Mouse (Mus musculus) cerebellum, postnatal 10 days (tissue): Measurements from ENCODE around the gene Itpk1.

ENCODE experiments used
- DNase-seq, 2 experiments: peaks; one replicate each; pipeline ENCODE4 v3.0.0; 2021; ENCODE audit warnings: mixed read lengths in 2 of 2

Itpk1 gene

DNA sequence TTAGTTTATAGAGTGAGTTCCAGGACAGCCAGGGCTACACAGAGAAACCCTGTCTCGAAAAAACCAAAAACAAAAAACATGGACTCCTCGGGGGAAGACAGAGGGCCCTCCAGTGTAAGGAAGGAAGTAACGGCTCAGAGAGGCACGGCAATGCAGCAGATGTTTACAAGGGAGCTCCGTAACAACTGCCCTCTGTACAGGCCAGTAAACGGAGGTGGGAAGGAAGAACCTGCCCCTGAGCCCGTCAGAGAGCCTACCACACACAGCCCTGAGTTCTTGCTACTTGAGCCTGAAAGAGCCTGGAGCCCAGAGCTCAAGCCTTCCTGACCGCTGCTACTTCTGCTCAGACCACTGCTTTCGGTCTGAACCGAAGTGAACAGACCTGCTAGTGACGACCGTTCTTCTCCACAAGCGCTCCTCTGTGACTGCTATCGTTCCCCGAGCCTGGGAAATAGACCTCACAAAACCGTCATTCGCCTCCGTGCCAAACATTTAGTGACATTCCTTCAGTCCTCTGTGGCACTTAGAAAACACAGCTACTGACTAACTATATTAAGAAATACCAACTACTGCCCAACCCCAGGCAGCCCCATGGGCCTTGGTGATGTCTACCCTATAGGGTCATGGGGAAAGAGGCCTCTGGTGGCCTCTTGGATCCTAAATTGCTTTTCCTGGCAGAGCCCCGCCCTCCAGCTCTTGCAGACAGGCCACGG lies 8.6 kb upstream of the Itpk1 start:
- DNase-seq, result no peak

DNA sequence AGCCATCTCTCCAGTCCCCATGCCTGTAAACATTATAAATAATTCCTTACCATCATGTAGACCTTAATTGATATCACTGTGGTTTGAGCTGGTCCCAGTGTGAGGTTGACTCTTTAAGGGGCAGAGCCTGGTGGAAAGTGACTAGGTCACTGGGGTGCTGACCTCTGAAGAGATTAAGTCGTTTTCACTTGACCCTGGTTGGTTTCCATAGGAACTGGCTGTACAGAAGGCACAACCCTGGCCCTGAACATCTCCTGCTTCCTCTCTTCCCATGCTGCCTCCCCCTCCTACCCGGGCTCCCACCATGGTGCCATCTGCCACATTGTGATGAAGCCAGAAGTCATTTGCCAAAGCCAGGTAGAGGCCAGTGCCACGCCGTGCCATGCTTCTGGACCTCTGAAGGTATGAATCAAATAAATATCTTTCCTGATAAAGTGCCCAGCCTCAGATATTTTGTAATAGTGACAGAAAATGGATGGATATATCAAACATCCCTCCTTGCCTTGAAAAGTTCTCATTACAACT lies 6.2 kb upstream of the Itpk1 start:
- DNase-seq, result peak; percentile 69 to 82

DNA sequence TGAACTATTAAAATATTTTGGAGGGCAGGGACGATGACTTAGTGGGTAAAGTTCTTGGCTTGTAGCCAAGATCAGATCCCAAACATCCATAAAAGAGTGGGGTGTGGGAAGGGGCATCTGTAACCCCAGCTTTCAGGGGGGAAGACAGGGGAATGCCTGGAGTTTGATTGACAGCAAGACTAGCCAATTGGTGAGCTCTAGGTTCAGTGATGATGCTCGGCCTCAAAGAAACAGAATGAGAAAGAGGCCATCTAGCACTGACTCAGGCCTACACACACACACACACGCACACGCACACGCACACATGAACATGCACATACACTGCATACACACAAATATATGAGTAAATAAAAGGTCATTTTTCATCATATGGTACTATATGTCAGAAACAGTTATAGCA lies 5.2 kb upstream of the Itpk1 start:
- no peak for DNase-seq

DNA sequence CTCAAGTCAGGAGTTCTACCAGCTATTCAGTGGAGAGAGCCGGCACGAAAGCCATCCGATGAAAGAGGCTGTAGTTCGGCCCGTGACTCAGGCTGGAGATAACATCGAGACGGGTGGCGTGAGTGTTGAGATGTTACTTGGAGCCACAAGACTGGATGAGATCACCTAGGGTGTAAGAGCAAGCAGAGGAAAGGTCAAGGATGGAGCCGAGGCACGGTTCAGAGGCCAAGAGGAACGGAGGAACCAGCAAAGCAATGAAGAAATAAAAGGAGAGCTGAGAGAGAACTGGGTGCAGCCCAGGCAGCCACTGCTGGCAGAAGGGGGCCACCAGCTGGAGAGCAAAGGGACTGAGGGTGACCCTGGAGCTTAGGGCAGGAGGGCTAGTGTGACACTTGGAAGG lies 3.5 kb upstream of the Itpk1 start:
- DNase-seq, result peak in 1 of 2 experiments; percentile 46

DNA sequence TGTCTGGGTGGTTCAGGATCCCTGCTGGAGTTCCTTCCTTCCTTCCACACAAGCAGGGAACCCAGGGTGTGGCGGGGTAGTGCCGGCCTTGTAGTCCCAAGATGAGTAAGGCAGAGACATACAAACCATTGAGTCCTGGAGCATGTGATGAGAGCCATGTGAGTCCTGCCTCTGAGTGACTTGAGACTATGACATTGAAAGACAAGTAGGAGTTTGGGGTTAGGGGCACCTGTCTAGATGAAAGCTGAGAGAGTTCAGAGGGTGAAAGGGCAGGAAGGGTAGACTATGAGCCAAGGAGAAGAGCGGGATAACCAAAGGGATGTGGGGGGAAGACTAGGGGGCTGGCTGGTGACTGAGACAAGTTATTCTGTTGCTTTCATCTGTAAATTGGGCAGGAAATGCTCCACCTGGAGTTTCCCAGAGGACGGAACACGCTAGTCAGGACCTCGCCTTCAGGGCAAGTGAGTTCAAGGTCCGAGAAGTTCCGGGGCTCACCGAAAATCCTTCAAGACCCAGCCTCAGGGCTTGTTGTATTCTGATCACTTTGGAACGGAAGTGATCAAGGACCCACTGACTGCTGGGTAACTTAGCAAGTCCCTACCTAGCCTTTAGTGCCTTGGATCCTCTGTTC lies 2.2 kb upstream of the Itpk1 start:
- no peak for DNase-seq

DNA sequence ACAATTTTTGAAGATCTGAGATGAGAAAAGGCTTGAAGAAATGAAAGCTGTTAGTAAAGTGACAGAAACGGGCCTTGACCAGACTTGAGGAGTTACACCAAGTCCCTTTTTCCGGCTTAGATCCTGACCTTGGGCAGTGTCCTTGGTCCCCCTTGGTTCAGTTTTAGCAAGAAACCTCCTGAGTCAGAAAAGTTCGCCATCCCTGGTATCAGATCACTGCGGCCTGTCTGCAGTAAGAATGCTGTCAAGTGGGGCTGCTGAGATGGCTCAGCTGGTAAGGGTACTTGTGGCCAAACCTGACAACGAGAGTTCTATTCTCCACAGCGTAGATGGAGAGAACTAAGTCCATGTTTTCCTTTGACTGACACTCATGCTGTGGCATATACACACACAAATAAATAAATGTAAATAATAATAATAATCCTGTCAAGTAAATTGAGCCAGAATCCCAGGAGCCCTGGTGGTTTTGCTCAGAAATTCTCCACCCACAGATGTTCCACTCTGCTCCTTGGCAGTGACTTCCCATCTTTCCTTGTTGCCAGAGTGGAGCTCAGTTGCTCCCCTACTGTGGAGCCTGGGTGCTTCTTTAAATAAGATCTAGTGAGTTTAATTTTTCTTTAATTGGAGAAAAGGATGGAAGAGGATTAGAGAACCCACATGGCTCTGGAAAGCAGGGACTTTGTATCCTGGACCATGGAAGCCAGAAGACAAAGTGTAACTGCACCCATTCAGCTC lies 1.3 kb upstream of the Itpk1 start:
- no peak for DNase-seq

DNA sequence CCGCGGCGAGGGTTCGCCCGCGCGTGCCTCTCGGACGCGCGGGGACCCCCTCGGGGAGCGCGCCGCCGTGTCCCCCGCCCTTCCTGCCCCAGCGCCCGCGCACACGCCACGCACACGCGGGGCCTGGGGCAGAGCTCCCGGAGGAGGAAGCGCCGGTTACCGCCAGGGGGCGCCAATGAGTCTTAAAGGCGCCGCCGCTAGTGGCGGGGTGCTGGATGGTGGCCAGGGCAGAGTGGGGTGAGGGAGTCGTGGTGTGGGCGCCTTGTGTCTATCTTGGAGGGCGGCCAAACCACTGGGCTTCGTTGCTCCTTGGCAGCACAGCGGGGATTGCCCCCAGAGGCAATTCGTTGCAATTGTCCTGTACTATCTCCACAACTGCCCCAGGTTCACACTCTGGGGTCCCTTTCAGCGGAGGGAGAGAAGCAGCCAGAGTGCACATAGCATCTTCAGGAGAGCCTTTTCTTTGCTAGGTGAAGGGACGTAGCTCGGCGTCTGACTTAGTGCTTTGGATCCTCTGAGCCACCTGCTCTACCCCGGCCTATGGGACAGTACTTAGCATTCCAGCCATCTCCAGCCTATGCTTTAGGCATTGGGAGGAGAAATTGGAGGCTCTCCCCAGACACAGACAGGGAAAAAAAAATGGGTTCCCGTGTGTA lies 614 bp upstream of the Itpk1 start:
- DNase-seq, result peak; percentile 97 to 99

DNA sequence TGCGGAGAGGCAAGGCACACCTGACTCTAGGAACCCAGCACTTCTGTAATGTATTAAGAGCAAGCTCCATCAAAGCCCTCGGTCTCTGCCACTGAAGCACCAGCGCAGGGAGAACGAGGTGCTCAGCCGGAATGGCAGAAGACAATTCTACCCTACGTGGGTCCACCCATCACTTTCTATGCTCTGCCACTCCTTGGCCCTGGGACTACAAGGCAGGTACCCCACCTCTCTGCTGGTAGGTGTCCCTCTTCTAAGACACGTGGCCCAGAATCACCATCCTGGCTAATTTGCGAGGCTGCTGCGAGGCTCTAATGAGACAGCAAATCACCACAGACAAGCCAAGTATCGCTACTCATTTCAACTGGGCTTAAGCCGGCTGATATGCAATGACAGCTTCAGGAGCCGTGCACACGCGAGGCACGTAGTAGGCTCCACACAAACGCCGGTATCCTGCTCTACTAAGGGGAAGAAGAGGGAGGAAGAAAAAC lies 765 bp downstream of the Itpk1 start:
- DNase-seq, result peak; percentile 48 to 54

DNA sequence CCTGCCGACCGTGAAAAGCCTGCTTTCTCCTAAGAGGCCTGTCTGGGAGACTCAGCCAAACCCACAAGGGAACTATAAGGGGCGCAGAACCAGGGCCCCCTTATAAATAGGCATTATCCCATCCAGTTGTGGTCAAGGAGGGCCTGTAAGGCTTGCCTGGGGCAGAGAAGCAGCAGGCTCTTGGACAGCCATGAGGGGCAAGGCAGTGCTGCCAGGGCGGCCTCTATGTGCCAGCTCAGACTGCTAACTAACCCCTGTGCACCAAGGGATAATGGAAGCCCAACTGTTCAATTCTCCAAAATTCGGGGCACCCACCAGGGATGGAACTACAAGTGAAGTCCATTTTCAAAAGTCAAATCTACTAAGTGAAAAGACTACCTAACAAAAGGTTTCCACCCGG lies 1.3 kb downstream of the Itpk1 start:
- peak; percentile 62 to 69 for DNase-seq

DNA sequence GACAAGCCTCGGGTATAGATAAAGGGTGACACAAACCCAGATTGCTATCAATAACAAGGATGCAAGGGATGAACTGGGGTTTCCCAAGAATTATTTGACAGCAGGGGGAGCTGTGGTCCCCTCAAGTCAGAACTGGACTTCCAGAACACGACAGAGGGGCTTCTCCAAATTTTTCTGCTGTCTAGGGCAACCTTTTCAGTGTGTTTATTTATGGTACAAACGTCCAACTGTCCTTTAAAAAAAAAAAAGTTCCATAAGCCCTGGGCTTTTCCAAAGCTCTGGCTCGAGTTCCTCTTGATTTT lies 1.7 kb downstream of the Itpk1 start:
- peak; percentile 78 to 83 for DNase-seq

DNA sequence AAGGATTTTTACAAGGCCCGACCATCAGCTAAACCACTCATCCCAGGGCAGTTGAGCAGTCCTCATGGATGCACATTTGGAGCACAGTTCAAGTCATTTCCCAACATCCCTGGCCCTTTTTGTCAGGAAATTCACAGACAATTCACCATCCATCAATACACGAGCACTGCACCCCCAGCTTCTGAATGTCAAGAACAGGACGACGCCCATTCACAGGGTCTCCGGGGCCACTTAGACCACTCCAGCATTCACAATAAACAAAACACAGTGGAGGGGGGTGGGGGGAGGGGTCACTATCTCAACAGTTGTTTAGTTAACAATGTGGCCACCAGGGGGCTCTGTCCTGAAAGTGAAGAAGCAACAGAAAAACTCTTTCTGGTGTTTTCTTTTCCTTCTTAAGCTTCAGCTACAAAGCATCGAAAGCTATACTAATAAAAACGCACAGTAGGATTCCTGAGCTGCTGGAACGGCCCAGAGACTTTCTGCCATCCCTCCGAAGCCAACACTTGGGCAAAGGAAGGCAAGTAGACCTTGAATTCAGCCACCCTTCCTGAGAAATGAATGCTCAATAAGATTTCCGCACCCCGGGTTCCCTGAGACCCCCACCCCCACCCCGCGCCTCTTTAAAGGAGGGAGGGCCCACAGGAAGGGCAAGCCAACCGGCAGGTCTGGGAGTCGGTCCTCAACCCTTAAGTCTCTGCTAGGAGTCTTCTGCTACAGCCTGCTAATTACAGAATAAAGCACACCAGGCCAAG lies 2.2 kb downstream of the Itpk1 start:
- DNase-seq, result peak; percentile 94 to 97

DNA sequence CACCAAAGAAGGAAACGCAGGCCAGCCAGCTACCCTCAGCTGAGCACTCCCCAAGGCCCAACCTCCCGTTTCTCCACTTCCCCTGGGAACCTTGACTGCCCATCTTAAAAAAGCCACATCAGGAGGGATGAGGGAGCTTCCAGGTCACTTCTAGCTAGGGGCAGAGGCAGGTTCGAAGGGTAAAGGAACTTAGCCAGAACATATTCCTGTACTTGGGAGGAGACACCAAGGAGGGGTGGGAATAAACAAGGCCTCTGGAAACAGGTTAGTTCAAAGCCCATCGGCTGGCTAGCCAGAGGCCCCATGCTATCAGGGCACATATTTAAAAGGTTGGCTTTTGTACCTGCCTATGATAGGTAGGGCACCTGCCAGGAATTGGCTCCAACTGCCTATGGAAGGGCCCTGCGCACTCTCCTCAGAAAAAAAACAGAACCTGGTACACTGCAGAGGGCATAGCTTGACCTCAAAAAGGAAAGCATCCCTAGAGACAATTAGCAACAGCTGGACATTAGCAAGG lies 3.0 kb downstream of the Itpk1 start:
- no peak for DNase-seq

DNA sequence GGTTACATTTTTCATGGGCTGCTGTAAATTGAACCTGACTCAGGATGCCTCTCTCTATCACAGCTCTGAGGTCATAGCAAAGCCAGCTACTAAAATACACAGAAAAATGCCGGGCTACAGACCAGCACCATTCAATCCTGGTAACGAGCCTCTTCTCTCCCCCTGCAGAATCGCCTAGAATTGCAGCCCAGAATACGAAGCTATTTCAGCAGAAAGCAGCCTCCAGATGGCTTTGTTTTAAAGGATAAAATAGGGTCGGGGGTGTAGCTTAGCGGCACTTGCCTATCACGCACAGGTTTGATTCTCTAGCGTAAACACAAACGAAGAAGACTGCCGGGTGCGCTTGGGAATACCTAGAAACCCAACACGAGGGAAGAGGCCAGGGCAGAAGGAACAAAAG lies 4.3 kb downstream of the Itpk1 start:
- no peak for DNase-seq

DNA sequence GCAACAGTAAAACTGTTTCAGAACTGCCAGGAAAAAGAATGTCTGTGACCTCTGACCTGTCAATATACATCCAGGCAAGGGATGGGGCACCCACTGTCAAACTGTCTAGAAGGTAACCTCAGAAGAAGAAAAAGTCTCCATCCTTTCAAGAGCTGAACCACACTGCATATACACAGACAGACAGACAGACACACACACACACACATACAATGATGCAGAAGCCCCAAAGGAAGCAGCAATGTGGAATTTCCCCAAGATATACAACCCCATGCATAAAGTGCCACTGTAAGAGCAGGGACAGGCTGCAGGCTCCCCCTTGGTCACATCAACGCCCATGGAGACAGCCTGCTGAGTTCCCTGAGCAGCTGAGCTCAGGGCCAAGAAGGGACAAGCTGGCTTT lies 5.6 kb downstream of the Itpk1 start:
- DNase-seq, result no peak

DNA sequence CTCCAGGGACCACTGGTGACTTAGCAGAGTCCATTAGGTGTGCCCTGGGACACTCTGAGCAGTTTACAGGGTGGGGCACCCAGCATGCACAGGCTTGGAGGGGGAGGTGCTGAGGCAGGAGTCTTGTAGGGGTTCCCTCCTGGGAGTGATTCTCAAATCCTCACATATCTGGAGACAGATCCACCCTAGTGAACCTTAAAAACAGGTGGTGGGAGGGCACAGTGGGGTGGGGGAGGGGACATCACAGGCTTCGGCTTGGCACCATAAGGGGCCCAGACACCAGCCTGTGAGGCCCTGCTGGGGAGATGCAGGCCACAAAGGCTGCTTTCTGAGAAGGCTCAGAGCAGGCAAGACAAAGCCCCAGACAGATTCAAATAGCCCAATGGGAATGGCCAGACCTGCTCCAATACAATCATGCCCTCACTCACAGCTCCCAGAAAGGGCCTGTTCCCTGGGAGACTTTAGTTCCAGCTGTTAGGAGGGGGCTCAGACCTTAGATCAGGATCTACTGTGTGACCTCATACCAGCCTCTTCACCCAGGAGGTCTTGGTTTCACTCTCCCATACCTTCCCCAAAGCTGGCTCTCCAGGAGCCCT lies 6.5 kb downstream of the Itpk1 start:
- DNase-seq, result no peak

DNA sequence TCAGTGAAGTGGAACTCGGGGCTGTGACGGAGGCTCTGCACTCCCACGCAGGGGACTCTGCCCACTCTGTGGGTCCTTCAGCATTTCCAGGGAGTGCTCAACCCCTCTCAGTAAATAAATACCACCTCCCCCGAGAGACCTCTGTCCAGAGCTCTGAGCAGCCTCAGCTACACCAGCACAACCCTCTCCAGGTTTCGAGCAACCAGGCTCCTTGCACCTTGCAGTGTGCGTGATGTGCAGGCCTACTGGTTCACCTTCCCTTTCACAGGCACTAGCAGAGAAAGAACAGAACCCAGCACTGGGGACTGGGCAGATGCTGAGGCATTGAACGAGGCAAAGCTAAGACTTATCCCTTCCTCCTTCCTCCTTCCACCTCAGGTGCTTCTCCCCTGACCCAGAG lies 7.3 kb downstream of the Itpk1 start:
- no peak for DNase-seq

DNA sequence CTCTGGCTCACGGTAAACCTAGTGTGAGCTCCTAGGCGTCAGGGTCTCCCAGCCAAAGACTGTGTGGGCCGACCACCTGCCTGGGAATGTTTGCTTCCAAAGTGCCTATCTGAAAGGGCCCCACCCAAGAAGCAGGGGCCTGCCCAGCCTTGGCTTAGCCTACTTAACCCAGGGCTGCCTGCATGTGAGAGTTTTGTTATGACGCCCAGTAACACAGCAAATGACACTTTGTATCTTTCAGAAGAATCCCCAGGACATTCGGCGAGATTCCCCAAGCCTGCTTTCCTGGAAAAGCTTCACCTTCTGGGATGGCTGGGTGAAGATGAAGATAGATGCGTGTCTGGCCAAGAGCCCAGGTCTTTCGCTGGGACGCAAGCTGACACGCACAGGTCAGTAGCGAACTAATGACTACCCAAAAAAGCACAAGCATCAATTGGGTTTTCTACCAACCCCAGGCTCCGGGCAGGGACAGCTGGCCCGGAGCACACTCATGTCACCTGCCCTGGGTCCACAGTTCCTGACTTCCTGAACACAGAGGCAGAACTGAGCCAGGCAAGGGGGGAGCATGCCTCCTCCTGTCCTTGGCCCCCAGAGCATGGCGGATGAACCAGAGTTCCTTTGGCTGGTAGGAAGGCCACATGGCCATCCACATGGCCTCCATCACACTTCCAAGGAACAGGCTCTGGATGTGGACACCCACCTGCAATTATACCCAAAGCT lies 7.9 kb downstream of the Itpk1 start:
- peak in 1 of 2 experiments; percentile 32 for DNase-seq

DNA sequence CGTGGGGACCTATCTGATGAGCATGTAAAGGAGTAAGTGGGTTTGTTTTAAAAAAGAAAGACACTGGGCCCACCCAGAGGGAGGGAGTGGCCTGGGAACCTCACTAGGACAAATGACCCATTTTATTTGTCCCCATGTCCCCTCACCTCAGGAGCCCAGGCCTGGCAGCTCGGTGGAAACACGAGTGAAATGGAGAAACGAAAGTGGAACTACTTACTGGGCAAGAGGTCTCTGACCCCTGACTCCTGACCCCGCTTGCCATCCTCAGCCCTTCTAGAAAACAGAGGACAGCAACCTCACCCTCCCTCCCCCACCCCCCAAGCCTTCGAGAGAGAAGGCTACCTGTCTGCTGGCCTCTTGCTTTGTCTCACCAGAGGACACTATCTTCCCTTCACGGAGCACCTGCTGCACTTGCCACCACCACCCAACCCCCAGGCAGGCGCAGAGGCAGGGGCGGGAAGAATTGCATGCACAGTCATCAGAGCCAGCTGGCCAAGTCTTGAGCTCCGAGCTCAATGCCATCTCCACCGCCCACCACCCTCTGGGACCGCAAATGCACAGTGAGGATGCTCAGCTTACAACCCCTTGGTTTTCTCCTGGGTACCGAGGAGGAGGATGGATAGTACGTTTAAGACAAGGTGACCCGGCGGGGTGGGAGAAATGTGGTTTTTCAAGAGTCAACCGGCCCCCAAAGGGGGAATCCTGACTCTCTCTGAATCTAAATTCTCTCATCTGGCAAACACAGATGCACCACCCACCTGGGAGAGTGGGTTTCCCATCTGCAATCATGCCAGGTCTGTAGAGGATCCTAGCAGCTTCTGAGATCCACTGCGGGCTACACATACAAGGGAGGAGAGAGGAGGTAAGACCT lies 9.1 kb downstream of the Itpk1 start:
- peak in 1 of 2 experiments; percentile 65 for DNase-seq

DNA sequence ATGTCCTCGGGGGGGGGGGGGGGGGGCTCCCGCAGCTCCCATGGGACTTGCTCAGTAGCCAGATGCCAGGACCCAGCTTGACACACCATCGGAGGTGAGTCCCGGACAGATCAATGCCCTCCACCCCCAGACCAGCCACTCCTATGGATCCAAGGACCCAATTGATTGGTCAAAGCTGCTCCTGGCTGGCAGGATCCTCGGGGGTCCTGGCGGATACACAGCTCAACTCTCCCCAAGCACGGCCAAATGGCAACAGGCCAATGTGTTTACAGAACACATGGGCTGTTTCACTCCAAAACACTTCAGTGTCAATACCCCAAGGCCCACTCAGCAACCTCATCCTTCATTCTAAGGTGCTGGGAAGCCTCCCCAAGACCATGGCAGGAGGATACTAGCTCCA lies 13.0 kb downstream of the Itpk1 start:
- peak; percentile 58 to 61 for DNase-seq

DNA sequence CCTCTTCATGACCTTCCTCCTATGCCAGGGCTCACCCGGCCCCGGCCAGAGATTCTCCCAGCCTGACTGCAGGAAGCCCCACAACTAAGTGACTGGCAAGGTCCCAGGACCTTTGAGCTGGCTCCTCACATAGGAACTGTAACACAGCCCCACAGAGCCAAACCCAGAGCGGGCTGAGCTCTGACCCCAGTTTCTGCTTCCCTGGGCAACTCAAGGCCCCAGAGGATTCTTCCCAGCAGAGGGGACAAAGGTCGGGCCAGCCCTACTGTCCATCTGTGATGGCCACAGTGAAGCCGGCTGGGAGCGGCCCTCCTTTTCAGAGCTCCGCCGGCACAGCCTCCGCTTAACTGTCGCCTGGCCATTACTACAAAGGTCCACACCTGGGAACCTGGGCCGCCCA lies 13.6 kb downstream of the Itpk1 start:
- DNase-seq, result peak in 1 of 2 experiments; percentile 45
